Mouse (Mus musculus) B cell, adult 2 months (primary cell): Measurements from ENCODE around the gene Otx2.

ENCODE experiments used
- DNase-seq, 2 experiments: peaks; one replicate each; pipeline ENCODE4 v3.0.0; 2022

Otx2 gene

GRCm38 (mm10) chr14:48668761-48669303 is 4.8 kb downstream of the Otx2 start:
- no peak for DNase-seq

GRCm38 (mm10) chr14:48668051-48668481 is 5.6 kb downstream of the Otx2 start:
- no peak for DNase-seq

- no peak for DNase-seq
These were observed 6.2 kb downstream of the Otx2 start for GRCm38 (mm10) chr14:48667396-48667795.

GRCm38 (mm10) chr14:48666771-48667170 is 6.8 kb downstream of the Otx2 start:
- DNase-seq: no peak

- no peak for DNase-seq
These were observed 7.6 kb downstream of the Otx2 start for GRCm38 (mm10) chr14:48665816-48666661.

GRCm38 (mm10) chr14:48664841-48665815 is 8.5 kb downstream of the Otx2 start:
- DNase-seq: no peak

GRCm38 (mm10) chr14:48664001-48664810 is 9.4 kb downstream of the Otx2 start:
- no peak for DNase-seq

- no peak for DNase-seq
These were observed 10.1 kb downstream of the Otx2 start for GRCm38 (mm10) chr14:48663531-48663930.

GRCm38 (mm10) chr14:48662568-48663236 is 10.9 kb downstream of the Otx2 start:
- no peak for DNase-seq

GRCm38 (mm10) chr14:48661646-48662567 is 11.7 kb downstream of the Otx2 start:
- no peak for DNase-seq

GRCm38 (mm10) chr14:48661151-48661550 is 12.5 kb downstream of the Otx2 start:
- DNase-seq: no peak

- DNase-seq: no peak
These were observed 13.0 kb downstream of the Otx2 start for GRCm38 (mm10) chr14:48660593-48660992.

GRCm38 (mm10) chr14:48659661-48660060 is 14.0 kb downstream of the Otx2 start:
- no peak for DNase-seq

- DNase-seq: no peak
These were observed 16.4 kb downstream of the Otx2 start for GRCm38 (mm10) chr14:48657241-48657640.

- no peak for DNase-seq
These were observed 16.9 kb downstream of the Otx2 start for GRCm38 (mm10) chr14:48656711-48657110.

- no peak for DNase-seq
These were observed 17.6 kb downstream of the Otx2 start for GRCm38 (mm10) chr14:48655792-48656550.

GRCm38 (mm10) chr14:48655073-48655791 is 18.4 kb downstream of the Otx2 start:
- no peak for DNase-seq

- DNase-seq: no peak
These were observed 19.0 kb downstream of the Otx2 start for GRCm38 (mm10) chr14:48654551-48655072.
